Mouse (Mus musculus): ENCODE data around the gene Ifnk. TPM values are rescaled to one million over a fixed set of nuclear protein-coding genes. Genes with fewer than 3 reads are reported as not detected.

The Ifnk gene
- polyA plus RNA-seq, 1 experiment from 2014 or later = not detected

- WGBS = under 1% methylated on average over 50 of the region's 50 CpGs
- peak within 1 kb of the TSS; percentile 82 for H3K27ac ChIP-seq (replicated peaks)
- H3K4me3 ChIP-seq (replicated peaks) = peak within 1 kb of the TSS; percentile 61
- no peaks in the 10 kb centered on the region for H3K36me3 ChIP-seq
- H3K9me3 ChIP-seq (replicated peaks) = no peaks in the 10 kb centered on the region
- peaks cover 4% of the 10 kb centered on the region; the same call in 1 of the 2 replicates for H3K27me3 ChIP-seq
- ATAC-seq (ENCODE audit: insufficient number of reproducible peaks, low FRiP score, low TSS enrichment, low read depth) = peak; percentile 79
- peak within 1 kb of the TSS; percentile 51 for H3K9ac ChIP-seq
- peak within 1 kb of the TSS; percentile 86 for H3K4me2 ChIP-seq (replicated peaks)
- H3K4me1 ChIP-seq = peaks cover 16% of the 10 kb centered on the region
Measured at GRCm38 (mm10) chr4:35156751-35157611, 5.1 kb downstream of the Ifnk start, which contains the start of gene Mob3b. Gene Mob3b, minus strand, starts transcription at chr4:35157484.

DNA sequence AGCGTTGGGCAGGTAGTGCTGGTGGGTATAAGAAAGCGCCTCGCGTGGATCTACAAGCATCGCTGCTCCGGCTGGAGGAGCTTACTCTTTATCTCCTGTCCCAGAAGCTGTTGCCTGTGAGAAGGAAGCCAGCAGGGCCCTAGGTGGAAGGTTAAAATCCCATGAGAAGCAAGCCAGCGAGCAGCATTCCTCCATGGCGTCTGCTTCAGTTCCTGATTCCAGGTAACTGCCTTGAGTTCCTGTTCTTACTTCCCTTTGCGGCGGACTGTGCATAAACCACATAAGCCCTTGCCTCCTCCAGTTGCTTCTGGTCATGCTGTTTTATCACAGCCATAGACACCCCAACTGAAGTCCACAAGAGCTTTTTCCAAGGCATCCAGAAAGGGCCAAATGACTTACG, 6.0 kb downstream of the Ifnk start:
- H3K9ac ChIP-seq = no peak overlapping the region
- no peak overlapping the region for H3K4me2 ChIP-seq (replicated peaks)
- H3K36me3 ChIP-seq = no peaks in the 10 kb centered on the region
- H3K27ac ChIP-seq (replicated peaks) = no peak overlapping the region
- H3K27me3 ChIP-seq = peaks cover 4% of the 10 kb centered on the region; the same call in 1 of the 2 replicates
- H3K4me1 ChIP-seq = peaks cover 16% of the 10 kb centered on the region
- H3K4me3 ChIP-seq (replicated peaks) = no peak overlapping the region
- 67% methylated on average over 11 of the region's 11 CpGs for whole genome bisulfite sequencing
- H3K9me3 ChIP-seq (replicated peaks) = no peaks in the 10 kb centered on the region
- ATAC-seq (ENCODE audit: insufficient number of reproducible peaks, low FRiP score, low TSS enrichment, low read depth) = no peak

- no peak for ATAC-seq (ENCODE audit: insufficient number of reproducible peaks, low FRiP score, low TSS enrichment, low read depth)
- 73% methylated on average over 2 of the region's 2 CpGs for WGBS
Measured at GRCm38 (mm10) chr4:35165275-35165674, 13.4 kb downstream of the Ifnk start.

GRCm38 (mm10) chr4:35165947-35166346, 14.1 kb downstream of the Ifnk start:
- Histone ChIP-seq H3K9ac (no peak overlapping the region), H3K4me3 (replicated peaks) (no peak overlapping the region), H3K9me3 (replicated peaks) (no peaks in the 10 kb centered on the region), H3K36me3 (no peaks in the 10 kb centered on the region), H3K27ac (replicated peaks) (no peak overlapping the region), H3K27me3 (no peaks in the 10 kb centered on the region), H3K4me2 (replicated peaks) (no peak overlapping the region), H3K4me1 (peaks cover 13% of the 10 kb centered on the region; the same call in 1 of the 2 replicates)
- WGBS = 74% methylated on average over 3 of the region's 3 CpGs
- no peak; the same call in 1 of the 2 replicates for ATAC-seq (ENCODE audit: insufficient number of reproducible peaks, low FRiP score, low TSS enrichment, low read depth)

More at GRCm38 (mm10) chr4:35165275-35165674, 13.4 kb downstream of the Ifnk start:
- H3K27me3 ChIP-seq = no peaks in the 10 kb centered on the region
- H3K4me3 ChIP-seq (replicated peaks) = no peak overlapping the region
- no peaks in the 10 kb centered on the region for H3K9me3 ChIP-seq (replicated peaks)
- H3K4me2 ChIP-seq (replicated peaks) = no peak overlapping the region
- peaks cover 12% of the 10 kb centered on the region; the same call in 1 of the 2 replicates for H3K4me1 ChIP-seq
- H3K9ac ChIP-seq = no peak overlapping the region
- no peaks in the 10 kb centered on the region for H3K36me3 ChIP-seq
- no peak overlapping the region for H3K27ac ChIP-seq (replicated peaks)

GRCm38 (mm10) chr4:35167855-35168254, 16.0 kb downstream of the Ifnk start:
- no peak overlapping the region for H3K4me3 ChIP-seq (replicated peaks)
- H3K27ac ChIP-seq (replicated peaks) = no peak overlapping the region
- no peaks in the 10 kb centered on the region for H3K27me3 ChIP-seq
- 81% methylated on average over 5 of the region's 5 CpGs for WGBS
- no peak; the same call in 1 of the 2 replicates for ATAC-seq (ENCODE audit: insufficient number of reproducible peaks, low FRiP score, low TSS enrichment, low read depth)
- no peak overlapping the region for H3K9ac ChIP-seq
- peaks cover 13% of the 10 kb centered on the region; the same call in 1 of the 2 replicates for H3K4me1 ChIP-seq
- H3K4me2 ChIP-seq (replicated peaks) = no peak overlapping the region
- no peaks in the 10 kb centered on the region for H3K36me3 ChIP-seq
- no peaks in the 10 kb centered on the region for H3K9me3 ChIP-seq (replicated peaks)

DNA sequence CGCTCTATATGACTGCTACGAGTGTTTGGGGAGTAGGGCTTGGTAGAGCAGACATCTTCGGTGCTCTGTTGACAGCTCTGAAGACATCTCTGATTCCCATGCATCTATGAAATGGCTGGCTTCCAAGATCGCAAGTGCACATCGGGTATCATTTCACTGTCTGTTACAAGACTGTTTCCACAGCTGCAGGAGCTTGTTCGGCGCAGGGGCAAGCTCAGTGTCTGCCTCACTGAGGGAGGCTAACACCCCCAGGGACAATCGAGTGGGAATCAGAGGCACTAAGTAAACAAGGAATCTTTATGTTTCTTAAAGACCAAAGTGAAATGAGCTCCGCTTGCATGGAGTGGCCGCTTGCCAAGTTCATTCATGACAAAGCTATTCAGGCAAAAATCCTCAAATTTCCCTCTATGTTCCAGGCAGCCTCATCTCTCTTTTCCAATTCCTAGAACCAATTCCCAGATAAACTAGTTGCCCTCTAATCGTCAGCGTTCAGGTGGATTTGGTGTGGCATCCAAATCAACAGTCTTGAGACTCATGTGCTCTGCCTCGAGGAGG, 17.8 kb downstream of the Ifnk start:
- H3K36me3 ChIP-seq = no peaks in the 10 kb centered on the region
- WGBS = 29% methylated on average over 13 of the region's 13 CpGs
- ATAC-seq (ENCODE audit: insufficient number of reproducible peaks, low FRiP score, low TSS enrichment, low read depth) = peak; percentile 25; the same call in 1 of the 2 replicates

GRCm38 (mm10) chr4:35172471-35172870, 20.6 kb downstream of the Ifnk start:
- Histone ChIP-seq H3K4me1 (peaks cover 13% of the 10 kb centered on the region; the same call in 1 of the 2 replicates), H3K9ac (no peak overlapping the region), H3K9me3 (replicated peaks) (no peaks in the 10 kb centered on the region), H3K27me3 (no peaks in the 10 kb centered on the region), H3K4me2 (replicated peaks) (no peak overlapping the region), H3K36me3 (no peaks in the 10 kb centered on the region), H3K27ac (replicated peaks) (no peak overlapping the region), H3K4me3 (replicated peaks) (no peak overlapping the region)
- ATAC-seq (ENCODE audit: insufficient number of reproducible peaks, low FRiP score, low TSS enrichment, low read depth) = no peak
- WGBS = 92% methylated on average over 2 of the region's 2 CpGs

More for the DNA sequence above, 17.8 kb downstream of the Ifnk start:
- Histone ChIP-seq H3K27me3 (no peaks in the 10 kb centered on the region), H3K4me3 (replicated peaks) (no peak overlapping the region), H3K27ac (replicated peaks) (no peak overlapping the region), H3K9me3 (replicated peaks) (no peaks in the 10 kb centered on the region), H3K4me1 (peaks cover 13% of the 10 kb centered on the region; the same call in 1 of the 2 replicates), H3K9ac (no peak overlapping the region), H3K4me2 (replicated peaks) (no peak overlapping the region)

DNA sequence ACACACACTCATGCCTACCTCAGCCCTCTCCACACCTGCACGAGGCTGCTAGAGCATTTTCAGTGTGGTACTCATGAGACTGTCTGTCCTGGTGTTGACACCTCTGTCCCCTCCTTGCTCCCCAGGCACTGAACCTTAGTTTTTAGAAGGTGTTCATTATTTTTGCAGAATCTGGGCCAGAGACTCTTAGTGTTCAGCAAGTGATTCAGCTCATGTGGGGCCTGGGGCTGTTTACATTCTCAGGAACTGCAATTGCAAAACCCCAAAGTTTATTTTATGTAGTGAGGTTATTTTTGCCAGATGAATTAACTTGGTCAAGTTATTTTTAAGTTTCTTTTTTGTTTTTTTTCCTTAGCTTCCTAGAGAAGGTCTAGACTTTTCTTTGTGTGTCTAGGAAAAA, 21.7 kb downstream of the Ifnk start:
- WGBS = 46% methylated on average over 1 of the region's 1 CpGs

GRCm38 (mm10) chr4:35175566-35175965, 23.7 kb downstream of the Ifnk start:
- Histone ChIP-seq H3K36me3 (no peaks in the 10 kb centered on the region), H3K4me2 (replicated peaks) (no peak overlapping the region), H3K4me1 (peaks cover 7% of the 10 kb centered on the region), H3K9ac (no peak overlapping the region), H3K4me3 (replicated peaks) (no peak overlapping the region), H3K9me3 (replicated peaks) (no peaks in the 10 kb centered on the region), H3K27me3 (no peaks in the 10 kb centered on the region), H3K27ac (replicated peaks) (no peak overlapping the region)
- ATAC-seq (ENCODE audit: insufficient number of reproducible peaks, low FRiP score, low TSS enrichment, low read depth) = no peak
- 77% methylated on average over 2 of the region's 2 CpGs for WGBS

More for the DNA sequence above, 21.7 kb downstream of the Ifnk start:
- no peaks in the 10 kb centered on the region for H3K36me3 ChIP-seq
- ATAC-seq (ENCODE audit: insufficient number of reproducible peaks, low FRiP score, low TSS enrichment, low read depth) = peak; percentile 36; the same call in 1 of the 2 replicates
- 0 out of 2 replicates have a peak overlapping the region, but pooled peaks have one; percentile 3 for H3K27ac ChIP-seq (replicated peaks)
- H3K9me3 ChIP-seq (replicated peaks) = no peaks in the 10 kb centered on the region
- H3K4me3 ChIP-seq (replicated peaks) = no peak overlapping the region
- no peak overlapping the region for H3K4me2 ChIP-seq (replicated peaks)
- no peaks in the 10 kb centered on the region for H3K27me3 ChIP-seq
- H3K9ac ChIP-seq = no peak overlapping the region
- H3K4me1 ChIP-seq = peaks cover 18% of the 10 kb centered on the region

- H3K9ac ChIP-seq = no peak overlapping the region
- WGBS = 50% methylated on average over 12 of the region's 12 CpGs
- no peak for ATAC-seq (ENCODE audit: insufficient number of reproducible peaks, low FRiP score, low TSS enrichment, low read depth)
- peaks cover 7% of the 10 kb centered on the region for H3K4me1 ChIP-seq
- H3K36me3 ChIP-seq = no peaks in the 10 kb centered on the region
- H3K9me3 ChIP-seq (replicated peaks) = no peaks in the 10 kb centered on the region
- no peak overlapping the region for H3K4me3 ChIP-seq (replicated peaks)
- H3K27me3 ChIP-seq = no peaks in the 10 kb centered on the region
- H3K4me2 ChIP-seq (replicated peaks) = no peak overlapping the region
- H3K27ac ChIP-seq (replicated peaks) = no peak overlapping the region
Measured at GRCm38 (mm10) chr4:35177926-35178645, 26.2 kb downstream of the Ifnk start.
